21 mouse cellular contexts compared by ENCODE assay signal in genomic region chr11:12273726-12274125, GRCm38 (mm10).
DNase-seq lines count a peak whose midpoint lies in the region; ATAC-seq and TF ChIP-seq lines count a peak whose summit lies in the region.
"Had no signal": no experiment of that assay in that cellular context is flagged by ENCODE, and none has a peak within 500 bp of the region (broad histone marks: within the 10 kb centered on the region; RNA-seq: fewer than 3 reads in every experiment).

No protein-coding gene starts in this region.

- H3K27me3 ChIP-seq in embryonic facial prominence, embryonic 14.5 days (replicated peaks; ENCODE audit: control insufficient read depth, insufficient read depth, low read length): no peaks in the 10 kb centered on the region
- no peaks in the 10 kb centered on the region for H3K27me3 ChIP-seq in embryonic facial prominence, embryonic 10.5 days (replicated peaks; ENCODE audit: low read depth, poor library complexity, severe bottlenecking)
- H3K27me3 ChIP-seq in midbrain, postnatal 0 days (ENCODE audit: insufficient read depth, low read length): no peaks in the 10 kb centered on the region
- H3K27me3 ChIP-seq in midbrain, embryonic 16.5 days (ENCODE audit: control insufficient read depth, insufficient read depth, low read depth, low read length): no peaks in the 10 kb centered on the region
- H3K27me3 ChIP-seq: CH12.LX; embryonic facial prominence, embryonic 13.5 days had no signal

- no peaks in the 10 kb centered on the region for H3K9me3 ChIP-seq in embryonic facial prominence, embryonic 14.5 days (ENCODE audit: control insufficient read depth, low read length)
- H3K9me3 ChIP-seq in embryonic facial prominence, embryonic 10.5 days: no peaks in the 10 kb centered on the region
- H3K9me3 ChIP-seq in midbrain, postnatal 0 days (ENCODE audit: low read length): no peaks in the 10 kb centered on the region
- H3K9me3 ChIP-seq in midbrain, embryonic 16.5 days (replicated peaks; ENCODE audit: control insufficient read depth, low read length, poor library complexity, severe bottlenecking): no peaks in the 10 kb centered on the region
- H3K9me3 ChIP-seq: embryonic facial prominence, embryonic 13.5 days; G1E had no signal

- no peaks in the 10 kb centered on the region for H3K4me1 ChIP-seq in embryonic facial prominence, embryonic 14.5 days (ENCODE audit: control insufficient read depth, insufficient read depth, low read length)
- H3K4me1 ChIP-seq in embryonic facial prominence, embryonic 10.5 days: no peaks in the 10 kb centered on the region
- no peaks in the 10 kb centered on the region for H3K4me1 ChIP-seq in midbrain, postnatal 0 days (ENCODE audit: insufficient read depth, low read length)
- no peaks in the 10 kb centered on the region for H3K4me1 ChIP-seq in midbrain, embryonic 16.5 days (ENCODE audit: control insufficient read depth, insufficient read depth, low read length)
- H3K4me1 ChIP-seq: embryonic facial prominence, embryonic 13.5 days had no signal

- WGBS in embryonic facial prominence, embryonic 14.5 days: 83% methylated on average over 6 of the region's 6 CpGs
- WGBS in embryonic facial prominence, embryonic 10.5 days: 89% methylated on average over 6 of the region's 6 CpGs
- whole genome bisulfite sequencing in midbrain, postnatal 0 days: 83% methylated on average over 6 of the region's 6 CpGs
- WGBS in midbrain, embryonic 16.5 days: 90% methylated on average over 6 of the region's 6 CpGs

- H3K9ac ChIP-seq in embryonic facial prominence, embryonic 14.5 days (ENCODE audit: low read depth, low read length): no peak overlapping the region
- H3K9ac ChIP-seq in midbrain, postnatal 0 days (replicated peaks; ENCODE audit: low read length, poor library complexity, severe bottlenecking): no peak overlapping the region
- H3K9ac ChIP-seq in midbrain, embryonic 16.5 days (ENCODE audit: low read depth, low read length): no peak overlapping the region
- H3K9ac ChIP-seq: embryonic facial prominence, embryonic 13.5 days had no signal

- ATAC-seq in embryonic facial prominence, embryonic 14.5 days (ENCODE audit: low read depth): no peak
- no peak for ATAC-seq in midbrain, postnatal 0 days (ENCODE audit: low FRiP score)
- no peak for ATAC-seq in midbrain, embryonic 16.5 days
- ATAC-seq: CD4-positive, CD25-positive, alpha-beta regulatory T cell, adult 4 months; forebrain, embryonic 14.5 days; forebrain, embryonic 16.5 days had no signal

- TF ChIP-seq CTCF in midbrain, postnatal 0 days (IDR thresholded peaks at IDR 0.05): no peak

- H3K4me3 ChIP-seq in embryonic facial prominence, embryonic 14.5 days (ENCODE audit: low read depth, low read length): no peak overlapping the region
- no peak overlapping the region for H3K4me3 ChIP-seq in embryonic facial prominence, embryonic 10.5 days
- no peak overlapping the region for H3K4me3 ChIP-seq in midbrain, postnatal 0 days (ENCODE audit: low read depth, low read length)
- H3K4me3 ChIP-seq in midbrain, embryonic 16.5 days (ENCODE audit: low read depth, low read length): no peak overlapping the region
- H3K4me3 ChIP-seq: embryonic facial prominence, embryonic 13.5 days had no signal

- H3K27ac ChIP-seq in embryonic facial prominence, embryonic 14.5 days (replicated peaks; ENCODE audit: low read depth, low read length): no peak overlapping the region
- H3K27ac ChIP-seq in embryonic facial prominence, embryonic 10.5 days (replicated peaks): no peak overlapping the region
- H3K27ac ChIP-seq in midbrain, postnatal 0 days (ENCODE audit: low read depth, low read length): no peak overlapping the region
- no peak overlapping the region for H3K27ac ChIP-seq in midbrain, embryonic 16.5 days (ENCODE audit: low read length)
- H3K27ac ChIP-seq: embryonic facial prominence, embryonic 13.5 days had no signal

- peak; percentile 22 for DNase-seq in embryonic facial prominence, embryonic 14.5 days (ENCODE audit: low spot score)
- no peak for DNase-seq in embryonic facial prominence, embryonic 10.5 days (ENCODE audit: low spot score)
- peak; percentile 9 for DNase-seq in midbrain, postnatal 0 days (ENCODE audit: low spot score)
- DNase-seq in retina, postnatal 1 day: peak; percentile 87
- DNase-seq in cerebellum, postnatal 14 days: no peak
- DNase-seq: adrenal gland, adult 2 months; adrenal gland, postnatal 10 days; adrenal gland, postnatal 25 days; B cell, adult 2 months; cerebellum, adult 11 months; cerebellum, adult 18-20 months; cerebellum, adult 8-10 months; cerebellum, adult 9-11 months; cerebellum, postnatal 25 days had no signal

- H3K36me3 ChIP-seq in embryonic facial prominence, embryonic 14.5 days (ENCODE audit: control insufficient read depth, insufficient read depth, low read length): no peaks in the 10 kb centered on the region
- H3K36me3 ChIP-seq in embryonic facial prominence, embryonic 10.5 days (replicated peaks): no peaks in the 10 kb centered on the region
- H3K36me3 ChIP-seq in midbrain, postnatal 0 days (ENCODE audit: insufficient read depth, low read length): no peaks in the 10 kb centered on the region
- H3K36me3 ChIP-seq in midbrain, embryonic 16.5 days (ENCODE audit: control insufficient read depth, insufficient read depth, low read length): no peaks in the 10 kb centered on the region
- H3K36me3 ChIP-seq: embryonic facial prominence, embryonic 13.5 days; G1E had no signal

- no peak overlapping the region for H3K4me2 ChIP-seq in embryonic facial prominence, embryonic 14.5 days (ENCODE audit: low read depth, low read length)
- no peak overlapping the region for H3K4me2 ChIP-seq in midbrain, postnatal 0 days (ENCODE audit: low read depth, low read length, poor library complexity, severe bottlenecking)
- no peak overlapping the region for H3K4me2 ChIP-seq in midbrain, embryonic 16.5 days (ENCODE audit: low read length)
- H3K4me2 ChIP-seq: embryonic facial prominence, embryonic 13.5 days had no signal

Comparison
In these comparisons a context has a peak if more than half of its experiments do, and no peak if none do; other contexts are left out.
1. DNase-seq: peak in embryonic facial prominence, embryonic 14.5 days (single experiment), midbrain, postnatal 0 days (single experiment) and retina, postnatal 1 day (single experiment); none in embryonic facial prominence, embryonic 10.5 days (single experiment) and cerebellum, postnatal 14 days (0 of 2).